Mouse (Mus musculus) spleen, adult 12 weeks (tissue): ENCODE results near the gene Slc43a2.
"Not testable (repeated sequence)": the region's sequence is repeated elsewhere in the genome, so short reads cannot be mapped to it uniquely, and the experiment has no call there.

ENCODE experiments used
- DNase-seq: peaks from one replicate; pipeline ENCODE4 v3.0.0; 2022; ENCODE audit warnings: low spot score

Gene Slc43a2

DNA sequence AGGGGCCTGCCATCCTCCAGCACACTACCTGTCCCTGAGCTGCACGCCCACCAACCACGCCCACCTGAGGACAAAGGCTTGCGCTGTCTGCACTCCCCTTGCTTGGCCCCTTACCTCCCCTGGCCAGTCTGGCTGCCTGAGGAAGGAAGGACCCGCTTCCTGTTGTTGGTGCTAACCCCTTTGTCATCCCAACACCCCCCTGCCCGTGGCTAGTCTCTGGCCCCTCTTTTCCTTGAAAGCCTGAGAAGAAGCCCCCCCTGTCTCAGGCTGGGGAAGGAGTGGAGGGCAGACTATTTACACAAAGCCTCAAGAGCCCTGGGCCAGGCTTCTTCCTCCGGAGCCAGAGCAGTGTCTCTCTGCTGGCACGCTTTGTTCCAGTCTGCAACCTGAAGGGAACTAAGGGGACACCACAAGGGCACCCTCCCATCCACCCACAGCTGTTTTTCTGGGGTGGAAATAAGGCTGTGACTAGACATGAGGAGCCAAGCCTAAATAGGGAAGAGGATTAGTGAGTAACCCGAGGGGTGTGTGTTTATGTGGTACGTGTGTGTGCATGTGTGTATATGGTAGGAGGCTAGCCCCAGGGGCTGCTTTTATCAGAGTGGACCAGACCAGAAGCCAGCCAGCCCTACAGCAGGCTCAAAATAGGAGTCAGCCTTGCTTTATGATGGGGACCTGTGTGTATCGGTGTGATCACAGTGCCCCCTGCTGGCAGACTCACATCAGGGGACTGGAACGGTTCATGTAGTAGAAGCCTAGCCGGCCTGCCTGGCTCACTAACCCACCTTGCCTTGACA, 41.6 kb downstream of the Slc43a2 start:
- peak; percentile 80 for DNase-seq

GRCm38 (mm10) chr11:75574378-75575123, 43.1 kb downstream of the Slc43a2 start:
- no peak for DNase-seq

- no peak for DNase-seq
Measured at GRCm38 (mm10) chr11:75575560-75576123, 44.1 kb downstream of the Slc43a2 start.

DNA sequence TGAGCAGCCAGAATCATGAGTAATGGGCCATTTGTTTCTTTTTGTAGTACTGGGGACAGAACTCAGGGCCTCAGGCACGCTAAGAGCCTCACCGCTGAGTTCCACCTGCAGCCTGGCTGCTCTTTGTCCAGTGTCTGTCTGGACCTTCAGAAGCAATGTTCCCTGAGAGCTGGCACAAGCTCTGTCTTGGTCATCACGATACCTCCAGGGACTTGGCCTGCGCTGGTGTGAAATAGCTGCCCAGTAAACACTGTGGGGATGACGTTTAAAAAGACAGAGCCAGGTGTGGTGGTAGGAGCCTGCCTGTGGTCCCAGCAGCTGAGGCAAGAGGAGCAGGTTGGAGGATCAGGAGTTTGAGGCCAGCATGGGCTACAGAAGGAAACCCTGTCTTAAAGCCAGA, 47.1 kb downstream of the Slc43a2 start:
- no peak for DNase-seq

DNA sequence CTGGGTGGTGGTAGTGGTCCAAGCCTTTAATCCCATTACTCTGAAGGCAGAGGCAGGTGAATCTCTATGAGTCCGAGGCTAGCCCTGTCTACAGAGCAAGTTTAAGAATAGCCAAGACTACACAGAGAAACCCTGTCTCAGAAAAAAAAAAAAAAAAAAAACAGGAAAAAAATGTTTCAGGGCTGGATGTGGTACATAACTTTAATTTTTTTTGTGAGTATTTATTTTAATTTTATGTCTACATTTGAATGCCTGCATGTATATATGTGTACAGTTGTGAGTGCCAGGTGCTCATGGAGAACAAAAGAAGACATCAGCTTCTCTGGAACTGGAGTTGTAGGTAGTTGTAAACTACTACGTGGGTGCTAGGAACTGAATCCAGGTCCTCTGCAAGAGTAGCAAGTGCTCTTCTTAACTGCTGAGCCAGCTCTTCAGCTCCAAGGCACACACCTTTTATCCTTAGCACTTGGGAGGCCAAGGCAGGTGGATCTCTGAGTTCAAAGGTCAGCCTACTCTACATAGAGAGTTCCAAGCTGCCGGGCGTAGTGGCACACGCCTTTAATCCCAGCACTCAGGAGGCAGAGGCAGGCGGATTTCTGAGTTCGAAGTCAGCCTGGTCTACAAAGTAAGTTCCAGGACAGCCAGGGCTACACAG, 50.1 kb downstream of the Slc43a2 start:
- DNase-seq: no peak

DNA sequence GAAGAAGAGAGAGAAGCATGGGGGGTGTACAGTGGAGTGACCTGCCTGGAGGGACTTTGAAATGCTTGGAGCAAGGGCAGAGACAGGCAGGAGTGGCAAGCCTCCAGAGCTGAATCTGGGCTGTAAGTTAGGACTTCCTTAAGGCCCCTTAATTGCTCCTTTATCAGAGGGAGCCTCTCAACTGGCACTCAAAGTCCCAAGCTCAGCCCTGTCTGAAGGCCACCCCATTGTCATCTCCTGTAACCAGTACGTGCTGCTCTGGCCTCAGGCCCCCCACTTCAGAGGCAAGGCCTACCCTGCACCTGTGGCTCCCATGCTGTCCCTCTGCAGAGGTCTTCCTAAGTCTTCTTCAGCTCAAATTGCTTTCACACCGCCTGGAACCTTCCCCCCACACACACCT, 52.0 kb downstream of the Slc43a2 start:
- DNase-seq: no peak

- DNase-seq: no peak
Measured at GRCm38 (mm10) chr11:75585061-75585460, 53.6 kb downstream of the Slc43a2 start.

- DNase-seq: no peak
Measured at GRCm38 (mm10) chr11:75585978-75586377, 54.5 kb downstream of the Slc43a2 start.

DNA sequence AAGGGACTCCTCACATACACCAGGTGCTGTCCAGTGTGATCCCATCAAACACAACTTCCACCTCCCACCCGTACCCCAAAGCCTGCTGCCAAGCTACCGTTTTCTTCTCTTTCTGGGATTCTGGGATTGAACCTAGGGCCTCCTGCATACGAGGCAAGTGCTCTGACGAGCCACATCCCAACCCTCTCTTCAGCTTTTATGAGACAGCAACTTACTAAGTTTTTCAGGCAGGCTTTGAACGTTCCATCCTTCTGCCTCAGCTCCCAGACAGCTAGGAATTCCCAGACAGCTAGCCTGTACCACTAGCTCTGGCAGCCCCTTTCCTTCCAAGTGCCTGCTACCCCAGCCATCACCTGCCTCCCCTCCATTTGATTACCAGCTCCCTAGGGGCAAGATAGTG, 55.5 kb downstream of the Slc43a2 start:
- no peak for DNase-seq

DNA sequence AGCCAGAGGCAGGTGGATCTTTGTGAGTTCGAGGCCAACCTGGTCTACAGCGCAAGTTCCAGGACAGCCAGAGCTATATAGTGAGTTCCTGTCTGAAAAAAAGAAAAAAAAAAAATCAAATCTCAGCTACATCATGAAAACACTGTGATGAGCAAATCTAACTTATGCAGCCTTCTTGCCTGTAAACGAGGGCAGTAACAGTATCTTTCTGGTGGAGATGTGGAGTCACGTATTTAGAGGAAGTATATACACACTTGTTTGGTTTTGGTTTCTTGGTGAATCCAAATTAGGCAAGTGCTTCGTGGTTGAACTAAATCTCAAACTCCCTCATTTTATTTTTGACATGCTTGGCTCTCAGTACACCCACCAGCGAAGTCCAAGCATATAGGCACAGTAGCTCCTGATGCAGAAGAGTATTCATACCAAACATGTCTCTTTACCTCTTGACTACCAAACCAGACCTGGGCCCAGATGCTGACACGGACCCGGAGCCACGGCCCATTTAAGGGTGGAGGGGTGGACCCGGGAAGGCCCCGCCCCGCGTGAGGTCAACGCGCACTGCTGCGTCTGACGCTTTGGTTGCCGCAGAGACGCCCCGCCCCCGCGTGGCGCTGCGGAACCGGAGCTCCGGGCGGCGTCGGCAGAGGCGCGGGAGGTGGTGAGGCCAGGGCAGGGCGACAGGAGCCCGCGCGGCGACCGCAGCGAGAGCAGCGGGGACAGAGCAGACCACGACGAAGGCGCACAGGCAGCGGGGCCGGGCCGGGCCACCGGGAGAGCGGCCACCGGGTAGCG, 56.2 kb downstream of the Slc43a2 start, which contains the start of gene Pitpna:
Gene Pitpna, plus strand, starts transcription at position 605 of the 792 bp plus-strand sequence.
- DNase-seq: peak; percentile 92

GRCm38 (mm10) chr11:75588285-75588941, 56.9 kb downstream of the Slc43a2 start:
- DNase-seq: no peak

DNA sequence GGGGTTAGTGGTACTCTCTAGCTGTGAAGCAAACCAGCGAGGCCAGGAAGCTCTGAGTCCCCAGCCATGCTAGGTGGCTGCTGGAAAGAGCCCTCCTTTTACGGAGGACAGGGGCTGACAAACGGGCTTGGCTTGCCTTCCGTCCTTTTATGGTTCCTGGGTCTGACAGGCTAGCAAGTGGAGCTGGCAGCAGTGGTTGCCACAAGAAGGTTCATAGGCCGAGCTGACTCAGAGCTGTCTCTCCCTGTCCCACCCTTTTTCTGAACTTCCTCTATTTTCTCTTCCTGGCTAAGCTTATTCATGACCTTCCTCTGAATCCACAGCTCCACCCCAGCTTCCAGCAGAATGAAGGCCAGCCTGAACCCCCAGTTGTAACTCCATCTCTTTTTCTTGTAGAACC, 61.1 kb downstream of the Slc43a2 start:
- DNase-seq: no peak

DNA sequence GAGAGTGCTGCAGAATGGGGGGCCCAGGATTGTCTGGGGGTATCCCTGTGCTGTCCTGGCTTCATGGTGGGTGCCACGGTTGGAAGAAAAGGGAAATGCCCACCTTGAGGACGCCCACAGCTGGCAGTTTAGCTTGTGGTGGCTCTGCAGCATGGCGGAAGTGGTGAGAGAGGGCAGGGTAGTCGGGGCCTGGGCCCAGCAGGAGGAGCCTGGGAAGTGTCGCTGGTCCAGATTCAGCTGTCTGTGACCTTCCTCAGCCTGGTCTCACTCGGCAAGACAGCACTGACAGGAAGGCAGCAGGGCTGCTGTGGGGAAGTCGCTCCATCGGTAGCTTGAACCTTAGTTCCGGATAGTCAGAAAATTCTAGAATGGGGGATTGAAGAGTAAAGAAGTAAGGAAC, 62.9 kb downstream of the Slc43a2 start:
- no peak for DNase-seq

- DNase-seq: no peak
Measured at GRCm38 (mm10) chr11:75595404-75595803, 63.9 kb downstream of the Slc43a2 start.

DNA sequence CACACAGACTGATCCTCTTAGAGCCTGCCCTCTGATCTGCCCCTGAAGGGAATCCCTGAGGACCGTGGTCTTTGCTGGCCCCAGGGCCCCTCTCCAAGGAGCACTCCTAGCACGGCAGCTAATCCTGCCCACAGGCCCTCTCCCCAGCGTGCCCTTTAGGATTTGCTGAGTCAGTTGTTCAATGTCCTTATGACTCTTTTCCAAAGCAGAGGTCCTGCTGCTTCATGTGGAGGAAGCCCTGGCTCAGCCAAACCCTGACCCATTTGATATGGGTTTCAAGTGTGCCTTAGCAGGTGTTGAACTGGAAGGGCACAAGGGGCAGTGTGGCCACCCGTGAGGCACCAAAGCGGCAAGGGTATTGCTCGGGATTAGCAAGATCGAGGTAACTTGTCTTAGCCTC, 64.3 kb downstream of the Slc43a2 start:
- no peak for DNase-seq

- DNase-seq: no peak
Measured at GRCm38 (mm10) chr11:75596726-75597255, 65.3 kb downstream of the Slc43a2 start.

DNA sequence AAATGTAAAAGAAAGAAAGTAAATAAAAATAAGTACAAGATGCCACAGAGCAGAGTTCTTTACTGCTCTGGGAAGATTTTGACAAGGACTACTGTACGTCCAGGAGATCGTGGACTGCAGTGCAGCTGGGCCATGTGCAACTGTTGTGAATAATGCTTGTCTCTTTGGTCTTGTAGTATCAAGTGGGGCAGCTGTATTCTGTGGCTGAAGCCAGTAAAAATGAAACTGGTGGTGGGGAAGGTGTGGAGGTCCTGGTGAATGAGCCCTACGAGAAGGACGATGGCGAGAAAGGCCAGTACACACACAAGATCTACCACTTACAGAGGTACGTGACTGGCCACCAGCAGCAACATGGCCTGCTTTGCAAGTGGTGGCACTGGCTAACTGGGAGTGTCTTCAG, 66.5 kb downstream of the Slc43a2 start:
- DNase-seq: no peak

DNA sequence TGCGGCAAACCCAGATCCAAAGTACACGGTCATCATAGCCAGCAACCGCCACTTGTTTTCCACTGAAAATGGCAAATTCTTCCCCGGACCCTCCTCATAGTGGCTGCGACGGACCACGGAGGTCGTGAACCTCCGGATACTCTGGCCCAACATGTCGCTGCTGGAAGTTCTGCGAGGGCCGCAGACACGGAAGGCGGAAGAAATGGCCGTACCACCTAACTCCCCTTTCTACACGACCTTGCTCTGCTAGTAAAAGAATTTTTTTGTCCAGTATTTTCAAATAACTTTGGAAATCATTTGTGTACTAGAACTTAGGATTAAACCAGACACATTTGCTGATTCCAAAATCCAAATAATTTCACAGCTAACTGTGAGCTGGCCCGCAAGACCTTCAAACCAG, 68.3 kb downstream of the Slc43a2 start:
- not testable (repeated sequence) for DNase-seq

- no peak for DNase-seq
Measured at GRCm38 (mm10) chr11:75604826-75605225, 73.3 kb downstream of the Slc43a2 start.

DNA sequence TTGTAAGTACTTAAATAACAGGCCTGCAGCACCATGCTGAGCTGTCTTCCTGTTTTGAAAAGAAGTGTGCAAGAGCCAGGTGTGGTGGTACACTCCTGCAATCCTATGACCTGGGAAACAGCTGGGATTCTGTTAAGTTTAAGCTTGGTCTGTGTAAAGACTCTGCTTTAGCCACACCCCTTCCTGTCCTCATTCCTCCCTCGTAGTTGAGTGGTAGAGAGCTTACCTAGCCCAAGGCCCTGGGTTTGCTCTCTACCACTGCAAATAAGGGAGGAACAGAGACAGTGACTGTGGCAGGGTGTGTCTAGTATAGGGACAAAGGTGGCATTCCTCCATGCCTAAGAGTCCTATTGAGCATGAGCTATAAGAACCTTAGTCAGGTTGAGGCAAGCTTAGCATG, 73.8 kb downstream of the Slc43a2 start:
- DNase-seq: no peak

DNA sequence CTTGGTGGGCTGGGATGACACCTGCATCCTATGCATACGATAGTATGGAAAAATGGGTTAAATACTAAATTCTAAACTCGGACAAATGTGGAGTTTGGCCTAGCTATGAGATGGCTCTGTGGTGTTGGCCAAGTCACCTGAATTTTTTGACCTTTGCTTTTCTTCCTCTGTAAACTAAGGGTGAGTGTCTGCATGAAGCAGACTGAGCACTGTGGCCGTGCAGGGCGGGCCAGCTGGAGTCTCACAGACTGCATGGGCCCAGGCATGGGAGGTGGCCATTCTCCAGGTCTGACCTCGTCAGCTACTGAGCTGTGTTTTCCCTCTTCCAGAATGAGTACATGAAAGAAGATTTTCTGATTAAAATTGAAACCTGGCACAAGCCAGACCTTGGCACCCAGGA, 77.3 kb downstream of the Slc43a2 start:
- no peak for DNase-seq
